Mouse (Mus musculus): ENCODE results near the gene Il17rd. TPM values are rescaled to one million over a fixed set of nuclear protein-coding genes. Genes with fewer than 3 reads are reported as not detected.

Gene Il17rd
- total and polyA plus RNA-seq, 2 experiments from 2014 or later, result 2.8 to 10.6 TPM

DNA sequence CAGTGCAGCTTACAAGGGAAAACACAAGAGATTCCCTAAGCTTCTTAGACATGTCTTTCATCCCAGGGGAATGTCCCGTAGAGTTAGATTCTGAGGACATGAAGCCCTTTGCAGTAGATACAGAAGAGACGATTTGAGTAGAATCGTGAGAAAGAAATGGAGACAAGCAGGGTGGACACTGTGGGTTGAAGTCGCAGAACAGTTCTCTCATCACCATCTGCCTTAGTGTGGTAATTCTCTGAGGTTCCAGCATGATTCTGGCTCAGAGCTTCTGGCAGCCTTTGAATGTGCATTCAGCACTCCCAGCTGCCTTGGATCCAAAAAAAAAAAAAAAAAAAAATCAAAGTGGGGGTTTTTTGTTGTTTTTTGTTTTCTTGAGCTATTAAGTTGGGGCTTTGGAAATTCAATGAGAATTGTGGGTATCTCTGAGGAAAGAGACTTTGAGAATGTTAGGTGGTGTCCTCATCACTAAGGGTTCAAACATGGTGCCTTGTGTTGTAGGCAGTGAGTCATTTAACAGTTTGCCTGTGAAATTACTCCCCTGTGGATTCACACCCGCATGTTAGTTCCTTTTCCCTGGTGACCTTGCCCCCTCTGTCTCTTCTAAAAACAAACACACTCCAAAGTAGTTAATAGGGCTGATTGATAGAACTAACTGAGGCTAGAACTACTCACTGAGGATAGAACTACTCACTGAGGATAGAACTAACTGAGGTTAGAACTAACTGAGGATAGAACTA lies 43.0 kb downstream of the Il17rd start:
- Histone ChIP-seq H3K4me1 (ENCODE audit: insufficient read depth, low read length) (no peaks in the 10 kb centered on the region), H3K36me3 (ENCODE audit: insufficient read depth, low read length) (no peaks in the 10 kb centered on the region), H3K27me3 (ENCODE audit: insufficient read depth, low read length) (no peaks in the 10 kb centered on the region), H3K4me3 (ENCODE audit: low read length) (no peak overlapping the region), H3K9me3 (ENCODE audit: low read length) (no peaks in the 10 kb centered on the region), H3K27ac (0 out of 2 replicates have a peak overlapping the region, but pooled peaks have one; percentile 15), H3K4me2 (ENCODE audit: low read depth, low read length) (no peak overlapping the region), H3K9ac (replicated peaks; ENCODE audit: low read length) (no peak overlapping the region)
- ATAC-seq (no peak), DNase-seq (ENCODE audit: low spot score) (no peak)
- 52% methylated on average over 5 of the region's 5 CpGs for WGBS
- no peak for TF ChIP-seq CTCF (IDR thresholded peaks at IDR 0.05; ENCODE audit: low read depth)

DNA sequence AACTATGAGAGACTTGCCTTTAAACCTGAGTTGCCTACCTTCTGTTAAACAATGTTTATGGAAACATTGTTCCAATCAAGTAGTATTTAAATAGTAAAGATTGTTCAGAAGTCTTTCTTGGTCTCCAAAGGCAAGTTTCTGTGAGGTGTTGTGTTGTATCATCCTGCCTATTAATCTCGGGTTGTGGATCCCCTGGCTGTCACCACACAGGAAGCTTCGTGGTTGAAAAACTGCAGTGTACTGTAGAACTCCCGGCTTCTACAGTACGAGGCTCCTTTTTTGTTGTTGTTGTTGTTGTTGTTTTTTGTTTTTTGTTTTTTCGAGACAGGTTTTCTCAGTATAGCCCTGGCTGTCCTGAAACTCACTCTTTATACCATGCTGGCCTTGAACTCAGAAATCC lies 46.7 kb downstream of the Il17rd start:
- TF ChIP-seq CTCF (IDR thresholded peaks at IDR 0.05; ENCODE audit: low read depth), result no peak

DNA sequence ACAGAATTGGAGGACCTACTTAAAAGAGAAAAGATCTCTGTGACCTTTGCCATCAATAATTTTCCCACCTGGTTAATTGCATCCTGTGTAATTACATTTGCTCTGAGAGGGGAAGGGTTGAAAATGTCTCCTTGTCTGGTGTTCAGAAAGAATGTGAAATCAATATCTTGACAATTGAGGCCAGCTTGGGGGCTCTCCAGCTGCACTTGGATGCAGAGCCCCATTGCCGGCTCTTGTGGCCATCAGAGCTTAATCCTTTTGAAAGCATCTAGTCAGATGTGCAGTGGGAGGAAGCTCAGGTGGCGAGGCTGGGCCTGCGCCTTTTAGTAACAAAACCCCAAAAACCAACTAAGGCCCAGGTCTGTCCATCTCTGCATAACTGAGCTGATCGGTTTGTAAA lies 47.3 kb downstream of the Il17rd start:
- Histone ChIP-seq H3K27me3 (ENCODE audit: insufficient read depth, low read length) (no peaks in the 10 kb centered on the region), H3K27ac (no peak overlapping the region), H3K9ac (replicated peaks; ENCODE audit: low read length) (no peak overlapping the region), H3K4me1 (ENCODE audit: insufficient read depth, low read length) (no peaks in the 10 kb centered on the region), H3K9me3 (ENCODE audit: low read length) (no peaks in the 10 kb centered on the region), H3K36me3 (ENCODE audit: insufficient read depth, low read length) (no peaks in the 10 kb centered on the region), H3K4me2 (ENCODE audit: low read depth, low read length) (no peak overlapping the region), H3K4me3 (ENCODE audit: low read length) (no peak overlapping the region)
- ATAC-seq, result no peak
- 90% methylated on average over 4 of the region's 4 CpGs for WGBS
- no peak for TF ChIP-seq CTCF (IDR thresholded peaks at IDR 0.05; ENCODE audit: low read depth)
- no peak for DNase-seq (ENCODE audit: low spot score)

More for the DNA sequence above, 46.7 kb downstream of the Il17rd start:
- Histone ChIP-seq H3K27me3 (ENCODE audit: insufficient read depth, low read length) (no peaks in the 10 kb centered on the region), H3K4me3 (ENCODE audit: low read length) (no peak overlapping the region), H3K9me3 (ENCODE audit: low read length) (no peaks in the 10 kb centered on the region), H3K4me2 (ENCODE audit: low read depth, low read length) (no peak overlapping the region), H3K36me3 (ENCODE audit: insufficient read depth, low read length) (no peaks in the 10 kb centered on the region), H3K27ac (no peak overlapping the region), H3K9ac (replicated peaks; ENCODE audit: low read length) (no peak overlapping the region), H3K4me1 (ENCODE audit: insufficient read depth, low read length) (no peaks in the 10 kb centered on the region)
- no peak for DNase-seq (ENCODE audit: low spot score)
- ATAC-seq, result no peak
- 93% methylated on average over 5 of the region's 5 CpGs for whole genome bisulfite sequencing

DNA sequence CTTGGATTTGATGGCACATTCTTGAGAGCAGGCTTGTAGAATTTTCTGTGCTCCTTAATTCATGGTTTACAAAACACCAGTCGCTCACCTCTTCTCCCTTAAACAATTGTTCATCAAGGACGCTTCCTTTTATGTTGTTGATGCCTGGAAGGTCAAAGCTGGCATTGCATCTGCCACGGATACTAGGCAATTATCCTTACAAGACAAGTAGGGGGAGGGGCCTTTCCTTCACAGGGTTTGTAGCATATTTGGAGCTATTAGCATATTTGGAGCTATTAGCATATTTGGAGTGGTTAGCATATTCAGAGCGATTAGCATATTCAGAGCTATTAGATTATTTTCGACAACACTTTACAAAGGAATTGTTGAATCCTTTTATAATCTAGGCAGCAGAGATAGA lies 55.5 kb downstream of the Il17rd start:
- Histone ChIP-seq H3K27ac (no peak overlapping the region), H3K4me1 (ENCODE audit: insufficient read depth, low read length) (no peaks in the 10 kb centered on the region), H3K36me3 (ENCODE audit: insufficient read depth, low read length) (no peaks in the 10 kb centered on the region), H3K4me3 (ENCODE audit: low read length) (no peak overlapping the region), H3K9ac (replicated peaks; ENCODE audit: low read length) (no peak overlapping the region), H3K4me2 (ENCODE audit: low read depth, low read length) (no peak overlapping the region), H3K9me3 (ENCODE audit: low read length) (no peaks in the 10 kb centered on the region), H3K27me3 (ENCODE audit: insufficient read depth, low read length) (no peaks in the 10 kb centered on the region)
- DNase-seq (ENCODE audit: low spot score) (no peak), ATAC-seq (no peak)
- no peak for TF ChIP-seq CTCF (IDR thresholded peaks at IDR 0.05; ENCODE audit: low read depth)
- 48% methylated on average over 5 of the region's 5 CpGs for WGBS

DNA sequence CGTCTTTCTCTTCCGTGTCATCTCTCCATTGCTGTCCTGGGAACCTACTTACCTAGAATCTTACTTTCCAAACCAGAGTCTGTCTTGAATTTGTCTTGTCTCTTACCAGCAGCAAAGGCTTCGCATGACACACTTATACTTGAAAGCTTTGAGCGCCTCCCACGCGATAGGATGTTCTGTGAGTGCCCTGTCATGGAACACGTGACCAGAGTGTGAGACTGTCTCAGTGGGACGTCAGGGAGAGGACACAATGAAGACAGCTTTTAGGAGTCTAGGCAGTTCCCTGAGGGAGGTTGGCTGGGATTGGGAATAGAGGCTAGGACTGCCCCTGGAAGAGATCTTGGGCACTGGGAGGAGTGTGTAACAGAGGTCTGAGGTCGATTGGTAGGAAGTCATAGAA lies 57.4 kb downstream of the Il17rd start:
- no peaks in the 10 kb centered on the region for H3K9me3 ChIP-seq (ENCODE audit: low read length)
- no peak overlapping the region for H3K4me3 ChIP-seq (ENCODE audit: low read length)
- H3K4me2 ChIP-seq (ENCODE audit: low read depth, low read length), result no peak overlapping the region
- no peaks in the 10 kb centered on the region for H3K4me1 ChIP-seq (ENCODE audit: insufficient read depth, low read length)
- peaks cover 8% of the 10 kb centered on the region; the same call in 1 of the 2 replicates for H3K36me3 ChIP-seq (ENCODE audit: insufficient read depth, low read length)
- 58% methylated on average over 9 of the region's 9 CpGs for WGBS
- TF ChIP-seq CTCF (IDR thresholded peaks at IDR 0.05; ENCODE audit: low read depth), result no peak
- no peaks in the 10 kb centered on the region for H3K27me3 ChIP-seq (ENCODE audit: insufficient read depth, low read length)
- H3K9ac ChIP-seq (replicated peaks; ENCODE audit: low read length), result no peak overlapping the region
- ATAC-seq (no peak), DNase-seq (ENCODE audit: low spot score) (no peak)
- no peak overlapping the region for H3K27ac ChIP-seq

DNA sequence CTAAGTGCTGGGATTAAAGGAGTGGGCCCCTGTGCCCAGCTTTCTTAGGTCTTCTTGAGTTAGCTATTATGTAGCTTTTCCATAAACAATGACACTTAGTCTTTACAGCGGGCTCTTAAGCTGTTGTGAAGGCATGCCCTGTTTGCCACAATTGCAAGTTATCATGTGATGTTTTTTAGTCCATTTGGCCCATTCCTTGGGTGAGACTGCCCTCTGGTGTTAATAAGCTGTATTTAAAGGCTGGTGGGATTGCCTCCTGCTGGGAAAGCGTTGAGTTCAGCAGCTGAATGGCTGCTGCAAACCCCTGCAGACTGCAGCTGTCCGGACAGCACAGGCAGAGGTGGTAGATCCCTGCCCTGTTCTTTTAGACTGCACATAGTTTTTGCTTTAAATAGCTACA lies 58.0 kb downstream of the Il17rd start:
- H3K9ac ChIP-seq (replicated peaks; ENCODE audit: low read length), result no peak overlapping the region
- no peak overlapping the region for H3K4me2 ChIP-seq (ENCODE audit: low read depth, low read length)
- peak; percentile 93 for DNase-seq (ENCODE audit: low spot score)
- TF ChIP-seq CTCF (IDR thresholded peaks at IDR 0.05; ENCODE audit: low read depth), result peak; percentile 94
- peak; percentile 76 for ATAC-seq
- H3K27ac ChIP-seq, result no peak overlapping the region
- peaks cover 8% of the 10 kb centered on the region; the same call in 1 of the 2 replicates for H3K36me3 ChIP-seq (ENCODE audit: insufficient read depth, low read length)
- WGBS, result 3% methylated on average over 3 of the region's 3 CpGs
- H3K27me3 ChIP-seq (ENCODE audit: insufficient read depth, low read length), result no peaks in the 10 kb centered on the region
- no peaks in the 10 kb centered on the region for H3K9me3 ChIP-seq (ENCODE audit: low read length)
- H3K4me1 ChIP-seq (ENCODE audit: insufficient read depth, low read length), result no peaks in the 10 kb centered on the region
- no peak overlapping the region for H3K4me3 ChIP-seq (ENCODE audit: low read length)

DNA sequence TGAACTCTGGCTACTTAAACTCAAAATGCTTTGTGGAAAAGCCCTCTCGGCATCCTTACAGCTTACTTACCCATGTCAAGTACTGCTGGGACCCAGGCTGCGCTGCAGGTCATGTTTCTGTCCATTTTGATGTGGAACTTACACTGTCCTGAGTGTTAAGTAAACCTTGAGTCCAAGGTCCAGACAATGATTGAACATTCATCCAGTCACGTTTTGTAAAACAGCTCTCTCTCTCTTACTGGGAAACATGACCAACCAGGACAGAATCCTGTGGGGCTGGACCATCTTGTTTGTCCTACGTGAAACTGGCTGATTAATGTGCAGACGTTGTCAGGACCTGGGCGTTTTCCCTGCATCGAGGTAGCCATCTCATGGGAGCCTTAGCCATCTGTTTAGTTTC lies 63.0 kb downstream of the Il17rd start:
- WGBS, result 60% methylated on average over 7 of the region's 7 CpGs
- DNase-seq (ENCODE audit: low spot score), result no peak
- no peak for ATAC-seq

More for the DNA sequence above, 63.0 kb downstream of the Il17rd start:
- H3K27ac ChIP-seq, result no peak overlapping the region
- no peak for TF ChIP-seq CTCF (IDR thresholded peaks at IDR 0.05; ENCODE audit: low read depth)
- peaks cover 8% of the 10 kb centered on the region; the same call in 1 of the 2 replicates for H3K36me3 ChIP-seq (ENCODE audit: insufficient read depth, low read length)
- H3K4me1 ChIP-seq (ENCODE audit: insufficient read depth, low read length), result 0 out of 2 replicates have a peak, but pooled peaks cover 3% of the 10 kb centered on the region
- H3K4me2 ChIP-seq (ENCODE audit: low read depth, low read length), result no peak overlapping the region
- H3K9me3 ChIP-seq (ENCODE audit: low read length), result no peaks in the 10 kb centered on the region
- H3K27me3 ChIP-seq (ENCODE audit: insufficient read depth, low read length), result no peaks in the 10 kb centered on the region
- no peak overlapping the region for H3K4me3 ChIP-seq (ENCODE audit: low read length)
- H3K9ac ChIP-seq (replicated peaks; ENCODE audit: low read length), result no peak overlapping the region
